Mouse (Mus musculus): ENCODE data around the gene Mylk3. TPM values are rescaled to one million over a fixed set of nuclear protein-coding genes. Genes with fewer than 3 reads are reported as not detected.

Gene Mylk3
- polyA plus RNA-seq, 1 experiment, result 7.2 TPM

DNA sequence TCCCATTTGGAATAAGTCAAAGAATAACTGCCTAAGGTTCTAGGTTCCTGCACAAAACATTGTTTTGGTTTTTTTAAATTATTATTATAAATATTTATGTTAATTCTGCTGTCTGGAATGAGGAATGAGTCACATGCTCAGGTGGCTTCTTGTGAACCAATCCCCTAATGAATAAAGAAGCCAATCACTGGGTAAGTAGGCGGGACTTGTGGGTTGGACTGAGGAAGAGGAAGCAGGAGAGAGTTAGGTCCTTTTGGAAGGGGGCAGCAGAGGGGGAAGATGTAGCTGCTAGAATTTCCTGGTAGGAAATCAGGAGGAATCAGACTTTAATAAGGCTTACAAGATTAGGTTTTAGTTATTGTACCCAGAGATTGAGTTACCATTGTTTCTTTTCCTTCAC is 35.2 kb upstream of the Mylk3 start:
- DNase-seq, result no peak
- TF ChIP-seq POLR2A (IDR thresholded peaks at IDR 0.05; ENCODE audit: borderline replicate concordance, extremely low read depth, low read depth, low read length) (no peak), CTCF (IDR thresholded peaks at IDR 0.05; ENCODE audit: insufficient read depth, low read length) (no peak)
- WGBS, result 90% methylated on average over 1 of the region's 1 CpGs
- H3K4me3 ChIP-seq (replicated peaks; ENCODE audit: extremely low read depth, low read depth, low read length), result no peak overlapping the region
- H3K4me1 ChIP-seq (ENCODE audit: control insufficient read depth, insufficient read depth, low read length), result peaks cover 2% of the 10 kb centered on the region; the same call in 1 of the 2 replicates

DNA sequence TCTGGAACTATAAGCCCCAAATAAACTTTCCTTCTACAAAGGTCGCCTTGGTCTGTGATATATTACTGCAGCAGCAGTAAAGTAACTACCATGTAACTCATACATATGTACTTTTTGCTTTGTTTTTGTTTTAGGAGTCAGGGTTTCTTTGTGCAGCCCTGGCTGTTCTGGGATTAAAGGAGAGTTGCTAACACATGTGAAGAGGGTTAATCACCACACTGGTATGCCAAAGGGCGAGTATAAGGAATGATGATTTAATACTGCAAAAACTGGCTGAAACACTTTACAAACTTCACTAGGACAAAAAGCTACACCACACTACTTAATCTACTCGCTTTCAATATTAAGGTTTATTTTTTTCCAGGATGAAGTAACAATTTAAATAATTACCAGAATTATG is 22.4 kb upstream of the Mylk3 start:
- no peak for TF ChIP-seq POLR2A (IDR thresholded peaks at IDR 0.05; ENCODE audit: borderline replicate concordance, extremely low read depth, low read depth, low read length)
- TF ChIP-seq CTCF (IDR thresholded peaks at IDR 0.05; ENCODE audit: insufficient read depth, low read length), result no peak
- no peak overlapping the region for H3K4me3 ChIP-seq (replicated peaks; ENCODE audit: extremely low read depth, low read depth, low read length)

DNA sequence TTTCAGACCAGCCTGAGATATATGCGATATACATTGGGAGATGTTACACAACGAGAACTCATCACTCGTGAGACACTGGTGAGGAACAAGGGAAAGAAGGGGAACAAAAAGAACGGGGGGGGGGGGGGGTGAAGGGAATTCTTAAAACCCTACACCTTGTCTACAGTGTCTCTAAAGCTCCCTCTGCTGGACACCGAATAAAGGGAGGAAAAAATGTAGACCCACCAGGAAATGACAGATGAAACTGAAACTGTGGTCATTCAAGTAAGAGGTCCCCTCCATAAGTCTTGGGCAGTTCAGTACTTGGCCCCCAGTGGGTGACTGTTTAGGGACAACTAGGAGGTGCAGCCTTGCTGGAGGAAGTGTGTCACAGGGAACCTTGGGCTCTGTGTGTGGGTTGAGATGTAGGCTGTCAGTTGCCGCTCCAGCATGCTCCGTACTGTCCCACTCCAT is 21.9 kb upstream of the Mylk3 start:
- WGBS, result 55% methylated on average over 7 of the region's 7 CpGs
- peak; percentile 16 for DNase-seq
- peaks cover 5% of the 10 kb centered on the region for H3K4me1 ChIP-seq (ENCODE audit: control insufficient read depth, insufficient read depth, low read length)
- TF ChIP-seq POLR2A (IDR thresholded peaks at IDR 0.05; ENCODE audit: borderline replicate concordance, extremely low read depth, low read depth, low read length) (no peak), CTCF (IDR thresholded peaks at IDR 0.05; ENCODE audit: insufficient read depth, low read length) (no peak)
- no peak overlapping the region for H3K4me3 ChIP-seq (replicated peaks; ENCODE audit: extremely low read depth, low read depth, low read length)

More for the DNA sequence above, 22.4 kb upstream of the Mylk3 start:
- peaks cover 5% of the 10 kb centered on the region for H3K4me1 ChIP-seq (ENCODE audit: control insufficient read depth, insufficient read depth, low read length)
- no peak for DNase-seq
- WGBS, result 72% methylated on average over 3 of the region's 3 CpGs

DNA sequence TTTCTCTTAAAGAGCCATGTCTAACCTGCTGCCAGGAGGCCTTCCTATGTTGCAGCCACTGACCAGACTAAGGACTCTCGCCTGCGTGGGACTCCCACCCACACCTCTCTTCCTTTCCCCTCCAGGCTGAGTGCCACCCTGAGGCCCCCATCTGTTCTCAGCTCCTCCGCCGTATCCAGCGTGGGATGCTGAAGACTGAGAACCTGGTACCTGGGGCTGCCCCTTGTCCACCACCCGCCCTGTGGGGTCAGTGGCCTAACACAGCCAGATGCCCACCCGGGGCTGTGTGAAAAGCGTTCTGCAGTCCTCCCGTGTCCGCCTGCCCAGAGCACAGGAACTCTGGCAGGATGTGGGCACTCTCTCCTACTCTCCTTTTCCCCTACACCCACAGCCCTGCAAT is 19.8 kb upstream of the Mylk3 start:
- Histone ChIP-seq H3K4me1 (ENCODE audit: control insufficient read depth, insufficient read depth, low read length) (peaks cover 3% of the 10 kb centered on the region), H3K4me3 (replicated peaks; ENCODE audit: extremely low read depth, low read depth, low read length) (no peak overlapping the region)
- no peak for DNase-seq
- TF ChIP-seq POLR2A (IDR thresholded peaks at IDR 0.05; ENCODE audit: borderline replicate concordance, extremely low read depth, low read depth, low read length) (no peak), CTCF (IDR thresholded peaks at IDR 0.05; ENCODE audit: insufficient read depth, low read length) (no peak)
- 73% methylated on average over 10 of the region's 10 CpGs for WGBS

DNA sequence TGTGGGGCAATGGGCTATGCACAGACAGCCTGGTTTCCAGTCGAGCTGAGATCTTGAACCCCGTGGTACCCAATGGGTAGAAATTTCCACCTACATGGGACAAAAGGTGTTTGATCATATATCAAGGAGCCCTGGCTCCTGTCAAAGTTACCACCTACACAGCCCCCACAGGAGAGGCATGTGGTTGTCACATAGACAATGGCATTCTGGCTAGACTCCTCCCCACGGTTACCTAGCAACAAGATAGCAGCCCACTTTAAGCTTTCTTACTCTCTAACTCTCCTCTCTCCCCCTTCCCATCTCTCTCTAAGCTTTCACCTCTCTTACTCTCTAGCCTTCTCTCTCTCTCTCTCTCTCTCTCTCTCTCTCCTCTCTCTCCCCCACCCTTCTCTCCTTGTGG is 19.3 kb upstream of the Mylk3 start:
- DNase-seq, result no peak
- 38% methylated on average over 3 of the region's 3 CpGs for WGBS
- TF ChIP-seq POLR2A (IDR thresholded peaks at IDR 0.05; ENCODE audit: borderline replicate concordance, extremely low read depth, low read depth, low read length), result no peak
- no peak for TF ChIP-seq CTCF (IDR thresholded peaks at IDR 0.05; ENCODE audit: insufficient read depth, low read length)
- Histone ChIP-seq H3K4me1 (ENCODE audit: control insufficient read depth, insufficient read depth, low read length) (peaks cover 3% of the 10 kb centered on the region), H3K4me3 (replicated peaks; ENCODE audit: extremely low read depth, low read depth, low read length) (no peak overlapping the region)

DNA sequence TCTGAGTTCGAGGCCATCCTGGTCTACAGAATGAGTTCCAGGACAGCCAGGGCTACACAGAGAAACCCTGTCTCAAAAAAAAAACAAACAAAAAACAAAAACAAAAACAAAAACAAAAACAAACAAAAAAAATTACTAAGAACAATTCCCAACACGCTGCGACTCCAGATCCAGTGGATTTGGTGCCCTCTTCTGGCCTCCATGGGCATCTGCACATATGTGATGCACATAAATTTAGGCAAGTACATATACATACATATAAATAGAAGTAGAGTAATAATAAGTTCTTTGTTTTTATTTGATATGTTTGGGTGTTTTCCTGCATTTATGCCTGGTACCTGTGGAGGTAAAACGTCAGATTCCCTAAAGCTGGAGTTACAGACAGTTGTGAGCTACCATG is 12.4 kb upstream of the Mylk3 start:
- 84% methylated on average over 4 of the region's 4 CpGs for WGBS
- TF ChIP-seq POLR2A (IDR thresholded peaks at IDR 0.05; ENCODE audit: borderline replicate concordance, extremely low read depth, low read depth, low read length) (no peak), CTCF (IDR thresholded peaks at IDR 0.05; ENCODE audit: insufficient read depth, low read length) (peak; percentile 29)
- DNase-seq, result no peak

DNA sequence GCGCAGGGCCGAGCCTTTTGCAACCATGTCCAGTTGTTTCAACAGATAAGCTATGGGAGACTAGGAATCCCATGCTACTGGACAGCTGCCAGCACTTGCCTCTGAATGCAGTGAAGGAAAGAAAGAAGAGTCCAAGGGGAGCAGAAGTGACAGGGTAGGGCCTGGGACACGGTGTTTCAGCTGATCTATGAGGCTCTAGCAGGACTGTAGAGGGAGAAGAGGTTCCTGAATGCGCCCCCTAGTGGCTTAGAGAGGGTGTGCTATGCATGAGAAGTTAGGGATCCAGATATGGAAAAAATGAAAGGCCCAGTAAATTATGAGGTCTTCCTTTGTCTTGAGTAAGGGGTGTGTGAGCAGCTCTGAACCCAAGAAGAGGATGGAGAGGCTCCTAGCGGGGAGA is 11.4 kb upstream of the Mylk3 start:
- TF ChIP-seq POLR2A (IDR thresholded peaks at IDR 0.05; ENCODE audit: borderline replicate concordance, extremely low read depth, low read depth, low read length) (no peak), CTCF (IDR thresholded peaks at IDR 0.05; ENCODE audit: insufficient read depth, low read length) (peak; percentile 47)
- 48% methylated on average over 5 of the region's 5 CpGs for WGBS
- no peak overlapping the region for H3K4me3 ChIP-seq (replicated peaks; ENCODE audit: extremely low read depth, low read depth, low read length)
- no peaks in the 10 kb centered on the region for H3K4me1 ChIP-seq (ENCODE audit: control insufficient read depth, insufficient read depth, low read length)
- peak; percentile 49 for DNase-seq

More for the DNA sequence above, 12.4 kb upstream of the Mylk3 start:
- no peak overlapping the region for H3K4me3 ChIP-seq (replicated peaks; ENCODE audit: extremely low read depth, low read depth, low read length)
- no peaks in the 10 kb centered on the region for H3K4me1 ChIP-seq (ENCODE audit: control insufficient read depth, insufficient read depth, low read length)

DNA sequence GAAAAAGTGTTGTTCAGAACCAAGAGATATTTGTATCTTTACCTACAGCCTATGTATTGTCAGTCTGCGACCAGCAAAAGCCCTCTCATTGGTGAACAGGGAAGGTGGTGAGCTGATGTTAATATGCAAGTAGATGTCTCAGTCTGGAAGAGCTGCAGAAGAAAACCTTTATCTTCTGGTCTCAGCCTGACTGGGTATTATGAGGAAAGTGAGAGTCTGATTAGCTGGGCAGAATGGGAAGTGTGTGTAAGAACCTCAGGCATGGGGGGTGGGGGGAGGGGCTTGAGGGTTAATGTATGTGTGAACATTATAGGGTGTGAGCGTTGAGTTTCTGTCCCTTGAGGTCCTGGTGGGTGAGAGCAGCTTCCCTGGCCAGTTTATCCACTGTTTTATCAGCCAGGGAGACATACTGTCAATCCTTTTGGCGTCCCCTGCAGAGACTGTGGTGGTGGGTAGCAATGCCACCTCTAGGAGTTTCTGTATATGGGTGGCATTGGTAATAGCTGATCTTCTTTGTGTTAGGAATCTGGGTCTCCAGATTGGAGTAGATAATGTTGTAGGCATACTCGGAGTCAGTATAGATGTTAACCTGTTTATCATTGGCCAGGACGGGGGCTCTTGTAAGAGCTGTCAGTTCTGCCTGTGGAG is 10.4 kb upstream of the Mylk3 start:
- DNase-seq, result no peak
- TF ChIP-seq POLR2A (IDR thresholded peaks at IDR 0.05; ENCODE audit: borderline replicate concordance, extremely low read depth, low read depth, low read length), result no peak
- no peak for TF ChIP-seq CTCF (IDR thresholded peaks at IDR 0.05; ENCODE audit: insufficient read depth, low read length)
- Histone ChIP-seq H3K4me3 (replicated peaks; ENCODE audit: extremely low read depth, low read depth, low read length) (no peak overlapping the region), H3K4me1 (ENCODE audit: control insufficient read depth, insufficient read depth, low read length) (no peaks in the 10 kb centered on the region)
- 80% methylated on average over 5 of the region's 5 CpGs for WGBS

DNA sequence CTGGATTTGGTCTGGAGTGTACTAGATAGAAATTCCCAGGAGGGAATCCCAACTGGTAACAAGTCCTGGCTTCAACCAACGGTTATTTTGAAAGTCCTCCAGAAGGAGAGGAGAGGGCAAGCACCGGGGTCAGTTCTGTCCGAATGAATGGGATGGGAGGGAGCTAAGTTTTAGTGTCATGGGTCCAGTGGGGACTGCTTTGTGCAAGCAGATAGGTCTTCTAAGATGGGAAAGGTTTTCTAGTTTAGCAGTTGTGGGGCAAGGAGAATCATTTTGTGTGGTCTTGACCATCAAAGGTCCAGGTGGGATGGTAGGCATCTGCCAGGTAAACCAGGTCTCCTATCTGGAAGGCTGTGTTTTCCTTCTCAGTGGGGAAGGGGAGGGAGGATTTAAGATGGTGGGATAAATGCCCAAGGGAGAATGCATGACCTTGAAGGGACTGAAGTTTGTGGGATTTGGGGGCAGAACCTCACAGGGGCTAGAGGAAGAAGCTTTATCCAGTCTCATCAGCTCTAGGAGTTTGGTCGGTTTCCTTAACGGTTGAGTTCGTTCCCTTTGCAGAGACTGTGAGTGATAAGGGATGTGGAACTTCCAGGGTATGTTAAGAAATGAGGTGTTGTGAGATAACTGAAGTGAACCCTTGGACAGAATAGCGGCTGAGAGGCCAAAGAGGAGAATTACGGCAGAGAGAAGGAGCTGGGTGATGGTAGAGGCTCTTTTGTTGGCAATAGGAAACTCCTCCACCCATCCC is 9.7 kb upstream of the Mylk3 start:
- WGBS, result 54% methylated on average over 8 of the region's 8 CpGs
- DNase-seq, result no peak
- no peaks in the 10 kb centered on the region for H3K4me1 ChIP-seq (ENCODE audit: control insufficient read depth, insufficient read depth, low read length)
- no peak overlapping the region for H3K4me3 ChIP-seq (replicated peaks; ENCODE audit: extremely low read depth, low read depth, low read length)
- TF ChIP-seq CTCF (IDR thresholded peaks at IDR 0.05; ENCODE audit: insufficient read depth, low read length), result no peak
- no peak for TF ChIP-seq POLR2A (IDR thresholded peaks at IDR 0.05; ENCODE audit: borderline replicate concordance, extremely low read depth, low read depth, low read length)

DNA sequence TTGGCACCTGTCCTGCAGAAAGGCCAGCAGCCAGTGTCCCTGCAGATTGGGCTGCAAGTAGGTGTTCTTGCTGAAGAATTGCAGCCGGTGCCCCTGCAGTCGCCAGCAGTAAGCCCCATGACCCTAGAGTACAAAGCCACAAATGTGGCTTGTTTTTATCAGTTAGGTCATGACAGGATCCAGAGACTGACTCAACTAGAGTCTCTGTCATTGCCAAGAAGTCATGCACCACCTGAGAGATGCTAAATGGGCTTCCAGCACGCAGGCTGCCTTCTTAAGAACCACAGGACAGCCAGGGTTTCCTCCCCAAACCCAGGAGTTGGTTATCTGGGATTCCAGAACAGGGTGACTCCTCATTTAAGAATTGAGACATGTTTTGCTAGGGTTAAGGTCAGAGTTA is 8.9 kb upstream of the Mylk3 start:
- TF ChIP-seq POLR2A (IDR thresholded peaks at IDR 0.05; ENCODE audit: borderline replicate concordance, extremely low read depth, low read depth, low read length) (no peak), CTCF (IDR thresholded peaks at IDR 0.05; ENCODE audit: insufficient read depth, low read length) (no peak)
- H3K4me1 ChIP-seq (ENCODE audit: control insufficient read depth, insufficient read depth, low read length), result no peaks in the 10 kb centered on the region
- no peak overlapping the region for H3K4me3 ChIP-seq (replicated peaks; ENCODE audit: extremely low read depth, low read depth, low read length)
- WGBS, result 80% methylated on average over 3 of the region's 3 CpGs
- no peak for DNase-seq

Measured in lung, adult 2 months (tissue).